Mouse (Mus musculus): ENCODE measurements around the gene L3mbtl4. TPM values are rescaled to one million over a fixed set of nuclear protein-coding genes. Genes with fewer than 3 reads are reported as not detected.

L3mbtl4 gene
- polyA plus RNA-seq, 1 experiment from 2014 or later, result 0.18 TPM

DNA sequence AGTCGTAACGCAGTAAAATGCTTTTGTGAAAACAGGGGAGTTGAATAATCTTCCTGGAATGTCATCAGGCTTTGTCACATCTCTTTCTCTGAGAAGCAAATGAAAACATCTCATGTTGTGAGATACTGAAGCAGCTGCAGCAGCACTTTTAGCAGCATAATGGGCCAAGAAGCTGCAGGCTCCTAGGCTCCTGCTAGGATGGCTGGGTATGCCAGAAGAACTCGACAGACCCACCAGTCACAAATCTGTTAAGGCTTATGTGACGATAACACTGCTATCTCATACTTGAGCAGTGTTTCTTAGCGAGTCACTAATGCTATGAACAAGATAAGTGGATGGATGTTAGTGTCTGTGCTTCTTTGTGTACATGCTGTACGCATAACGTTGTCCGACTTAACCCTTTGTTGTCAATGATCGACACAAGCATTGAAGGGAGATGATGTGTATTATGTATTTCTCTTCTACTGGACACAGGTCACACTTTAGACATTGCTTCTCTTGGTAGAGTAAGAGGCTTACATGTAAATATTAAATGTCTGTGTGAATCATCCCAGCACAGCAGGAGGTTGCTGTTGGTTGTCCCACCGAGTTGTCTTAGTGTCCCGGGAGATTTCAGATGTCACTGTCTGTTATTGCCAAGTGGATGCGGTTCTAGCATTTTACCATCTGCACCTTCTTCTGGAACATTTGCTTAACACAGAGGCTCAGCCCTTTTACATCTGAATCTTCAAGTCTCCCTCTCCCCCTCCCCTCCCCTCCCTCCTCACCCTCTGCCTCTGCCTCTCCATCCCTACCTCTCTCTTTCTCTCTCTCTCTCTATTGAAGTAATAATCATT lies 149.3 kb downstream of the L3mbtl4 start:
- no peak overlapping the region for H3K4me3 ChIP-seq (ENCODE audit: low read depth, low read length)
- no peaks in the 10 kb centered on the region for H3K9me3 ChIP-seq (ENCODE audit: control insufficient read depth)
- H3K27me3 ChIP-seq (replicated peaks; ENCODE audit: control insufficient read depth, insufficient read depth, low read length), result no peaks in the 10 kb centered on the region
- no peak for TF ChIP-seq CTCF (IDR thresholded peaks at IDR 0.05; ENCODE audit: low read depth)
- H3K36me3 ChIP-seq (ENCODE audit: control insufficient read depth, insufficient read depth), result no peaks in the 10 kb centered on the region
- no peak overlapping the region for H3K27ac ChIP-seq (ENCODE audit: low read depth, low read length)
- no peaks in the 10 kb centered on the region for H3K4me1 ChIP-seq (replicated peaks; ENCODE audit: control insufficient read depth, insufficient read depth, low read length)
- ATAC-seq, result no peak
- WGBS, result 59% methylated on average over 12 of the region's 12 CpGs
- H3K4me2 ChIP-seq (replicated peaks; ENCODE audit: low read depth), result no peak overlapping the region
- no peak overlapping the region for H3K9ac ChIP-seq (ENCODE audit: low read depth, low read length)

DNA sequence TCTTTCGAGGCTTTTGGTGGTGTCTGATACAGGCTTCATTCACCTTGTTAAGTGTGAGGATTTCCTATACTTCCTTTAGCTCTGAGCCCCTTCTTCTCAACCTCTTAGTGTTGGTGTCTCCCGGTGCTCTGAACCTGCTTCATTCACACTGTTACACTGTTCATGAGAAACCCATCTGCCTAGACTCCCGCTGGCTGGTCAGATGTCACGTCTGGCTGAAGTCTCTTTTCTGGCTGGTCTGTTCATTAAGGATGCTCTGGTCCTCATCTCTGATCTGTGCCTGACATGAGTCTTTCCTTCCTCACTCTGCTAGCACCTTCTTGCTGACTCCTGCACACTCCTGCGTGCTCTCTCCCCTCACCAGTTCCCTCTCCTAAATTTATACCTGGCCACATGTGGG lies 160.0 kb downstream of the L3mbtl4 start:
- Histone ChIP-seq H3K9me3 (ENCODE audit: control insufficient read depth) (no peaks in the 10 kb centered on the region), H3K4me2 (replicated peaks; ENCODE audit: low read depth) (no peak overlapping the region), H3K9ac (ENCODE audit: low read depth, low read length) (no peak overlapping the region), H3K36me3 (ENCODE audit: control insufficient read depth, insufficient read depth) (no peaks in the 10 kb centered on the region), H3K27me3 (replicated peaks; ENCODE audit: control insufficient read depth, insufficient read depth, low read length) (no peaks in the 10 kb centered on the region), H3K4me3 (ENCODE audit: low read depth, low read length) (no peak overlapping the region), H3K27ac (ENCODE audit: low read depth, low read length) (no peak overlapping the region), H3K4me1 (replicated peaks; ENCODE audit: control insufficient read depth, insufficient read depth, low read length) (no peaks in the 10 kb centered on the region)
- 75% methylated on average over 5 of the region's 5 CpGs for WGBS
- ATAC-seq, result no peak
- no peak for TF ChIP-seq CTCF (IDR thresholded peaks at IDR 0.05; ENCODE audit: low read depth)

GRCm38 (mm10) chr17:68450921-68451320 lies 177.3 kb downstream of the L3mbtl4 start:
- no peaks in the 10 kb centered on the region for H3K27me3 ChIP-seq (replicated peaks; ENCODE audit: control insufficient read depth, insufficient read depth, low read length)
- no peak for ATAC-seq
- H3K36me3 ChIP-seq (ENCODE audit: control insufficient read depth, insufficient read depth), result no peaks in the 10 kb centered on the region
- no peak overlapping the region for H3K9ac ChIP-seq (ENCODE audit: low read depth, low read length)
- no peaks in the 10 kb centered on the region for H3K4me1 ChIP-seq (replicated peaks; ENCODE audit: control insufficient read depth, insufficient read depth, low read length)
- no peak overlapping the region for H3K4me2 ChIP-seq (replicated peaks; ENCODE audit: low read depth)
- H3K4me3 ChIP-seq (ENCODE audit: low read depth, low read length), result no peak overlapping the region
- 91% methylated on average over 1 of the region's 1 CpGs for WGBS
- H3K27ac ChIP-seq (ENCODE audit: low read depth, low read length), result no peak overlapping the region
- H3K9me3 ChIP-seq (ENCODE audit: control insufficient read depth), result no peaks in the 10 kb centered on the region
- no peak for TF ChIP-seq CTCF (IDR thresholded peaks at IDR 0.05; ENCODE audit: low read depth)

GRCm38 (mm10) chr17:68461471-68461870 lies 187.9 kb downstream of the L3mbtl4 start:
- no peak overlapping the region for H3K4me2 ChIP-seq (replicated peaks; ENCODE audit: low read depth)
- H3K36me3 ChIP-seq (ENCODE audit: control insufficient read depth, insufficient read depth), result no peaks in the 10 kb centered on the region
- ATAC-seq, result no peak
- no peaks in the 10 kb centered on the region for H3K4me1 ChIP-seq (replicated peaks; ENCODE audit: control insufficient read depth, insufficient read depth, low read length)
- 90% methylated on average over 5 of the region's 5 CpGs for WGBS
- TF ChIP-seq CTCF (IDR thresholded peaks at IDR 0.05; ENCODE audit: low read depth), result no peak
- no peak overlapping the region for H3K4me3 ChIP-seq (ENCODE audit: low read depth, low read length)
- no peak overlapping the region for H3K27ac ChIP-seq (ENCODE audit: low read depth, low read length)
- no peak overlapping the region for H3K9ac ChIP-seq (ENCODE audit: low read depth, low read length)
- no peaks in the 10 kb centered on the region for H3K27me3 ChIP-seq (replicated peaks; ENCODE audit: control insufficient read depth, insufficient read depth, low read length)
- H3K9me3 ChIP-seq (ENCODE audit: control insufficient read depth), result no peaks in the 10 kb centered on the region

DNA sequence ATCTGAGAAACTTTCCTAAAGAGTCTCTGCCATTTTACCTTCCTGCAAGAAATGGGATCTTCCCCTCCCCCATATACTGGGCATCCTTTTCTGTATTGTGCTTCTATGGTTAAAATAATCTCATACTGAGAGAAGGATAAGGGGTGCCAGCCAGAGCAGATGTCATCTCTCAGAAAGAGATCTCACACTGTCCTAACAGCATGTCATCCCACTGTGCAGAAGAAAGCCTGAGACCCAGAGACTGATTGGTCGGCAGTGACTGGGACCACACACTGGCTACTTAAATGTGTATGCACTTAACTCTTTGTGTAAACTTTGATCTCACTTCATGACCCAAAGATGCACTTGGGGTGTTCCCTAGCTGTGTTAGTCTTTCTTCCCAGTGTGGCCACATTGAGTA lies 193.7 kb downstream of the L3mbtl4 start:
- Histone ChIP-seq H3K27me3 (replicated peaks; ENCODE audit: control insufficient read depth, insufficient read depth, low read length) (no peaks in the 10 kb centered on the region), H3K9me3 (ENCODE audit: control insufficient read depth) (no peaks in the 10 kb centered on the region), H3K36me3 (ENCODE audit: control insufficient read depth, insufficient read depth) (no peaks in the 10 kb centered on the region), H3K4me2 (replicated peaks; ENCODE audit: low read depth) (no peak overlapping the region), H3K4me1 (replicated peaks; ENCODE audit: control insufficient read depth, insufficient read depth, low read length) (no peaks in the 10 kb centered on the region), H3K9ac (ENCODE audit: low read depth, low read length) (no peak overlapping the region), H3K4me3 (ENCODE audit: low read depth, low read length) (no peak overlapping the region), H3K27ac (ENCODE audit: low read depth, low read length) (no peak overlapping the region)
- no peak for TF ChIP-seq CTCF (IDR thresholded peaks at IDR 0.05; ENCODE audit: low read depth)
- 76% methylated on average over 1 of the region's 1 CpGs for WGBS
- no peak for ATAC-seq

DNA sequence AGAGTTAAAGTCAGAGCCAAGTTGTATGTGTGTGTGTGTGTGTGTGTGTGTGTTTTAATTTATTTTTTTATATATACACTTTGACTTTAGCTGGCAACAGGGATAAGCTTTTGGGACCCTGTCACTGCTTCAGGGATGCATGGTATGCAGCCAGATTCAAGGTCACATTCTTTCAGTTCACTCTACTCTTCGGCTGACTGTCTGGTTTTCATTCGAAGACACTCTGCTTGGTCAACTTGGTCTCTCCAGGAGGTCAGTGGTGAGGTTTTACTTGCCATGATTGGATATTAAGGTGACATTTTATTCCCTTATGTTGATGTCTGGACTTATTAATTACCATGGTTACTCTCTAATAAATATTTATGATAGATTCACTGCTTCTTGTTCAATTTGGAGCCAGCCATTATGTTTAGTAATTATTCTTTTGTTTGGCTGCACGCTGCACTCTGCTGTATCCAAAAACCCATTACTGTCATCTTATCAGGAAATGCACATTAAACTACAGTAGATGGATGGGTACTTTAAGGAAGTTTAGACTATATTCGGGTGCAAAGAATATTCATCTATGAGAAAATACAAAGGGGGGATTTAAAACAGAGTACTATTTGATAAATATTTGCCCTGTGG lies 216.6 kb downstream of the L3mbtl4 start:
- no peak for ATAC-seq
- Histone ChIP-seq H3K27me3 (replicated peaks; ENCODE audit: control insufficient read depth, insufficient read depth, low read length) (no peaks in the 10 kb centered on the region), H3K4me1 (replicated peaks; ENCODE audit: control insufficient read depth, insufficient read depth, low read length) (no peaks in the 10 kb centered on the region), H3K4me3 (ENCODE audit: low read depth, low read length) (no peak overlapping the region), H3K4me2 (replicated peaks; ENCODE audit: low read depth) (no peak overlapping the region), H3K9ac (ENCODE audit: low read depth, low read length) (no peak overlapping the region), H3K9me3 (ENCODE audit: control insufficient read depth) (no peaks in the 10 kb centered on the region), H3K36me3 (ENCODE audit: control insufficient read depth, insufficient read depth) (no peaks in the 10 kb centered on the region), H3K27ac (ENCODE audit: low read depth, low read length) (no peak overlapping the region)
- WGBS, result 54% methylated on average over 4 of the region's 4 CpGs
- TF ChIP-seq CTCF (IDR thresholded peaks at IDR 0.05; ENCODE audit: low read depth), result no peak
